Mouse (Mus musculus): ENCODE data around the gene Olfr1432.
"Not testable (repeated sequence)": the region's sequence is repeated elsewhere in the genome, so short reads cannot be mapped to it uniquely, and the experiment has no call there.

DNA sequence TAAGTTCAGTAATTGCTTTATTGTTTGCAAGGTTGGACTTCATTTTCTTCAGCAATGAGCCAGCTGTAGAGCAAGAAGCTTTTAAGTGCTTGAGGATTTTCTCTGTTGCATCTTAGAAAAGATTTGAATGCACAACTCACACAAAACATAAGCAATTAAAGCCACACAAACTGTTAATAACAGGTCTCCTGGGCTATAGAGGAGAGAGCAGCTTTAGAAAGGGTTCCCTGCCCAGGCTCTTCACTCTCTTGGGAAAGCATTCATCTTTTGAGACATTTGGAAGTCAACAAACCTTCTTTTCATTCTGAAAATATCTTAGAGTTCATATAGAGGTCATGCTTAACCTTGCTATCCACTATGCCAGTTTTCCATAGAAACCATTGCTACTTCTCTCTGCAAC, at the start of gene Olfr1432:
- not testable (repeated sequence) for TF ChIP-seq CTCF (IDR thresholded peaks at IDR 0.05; ENCODE audit: borderline replicate concordance, insufficient read depth, low read length); POLR2A (IDR thresholded peaks at IDR 0.05; ENCODE audit: low read depth, low read length)

Data from embryonic fibroblast, embryonic 13.5 days (primary cell).